Mouse (Mus musculus) erythroblast, embryonic 14.5 days (primary cell): ENCODE measurements around the gene Cblc. TPM values are rescaled to one million over a fixed set of nuclear protein-coding genes. Genes with fewer than 3 reads are reported as not detected.

Experiments
- H3K27me3 ChIP-seq: 2 replicates; pipeline ENCODE4 v1.6.1; 2012; ENCODE audit warnings: inconsistent platforms; ENCODE audit not compliant: control insufficient read depth
- H3K36me3 ChIP-seq: 2 replicates; pipeline ENCODE4 v1.6.1; 2012; ENCODE audit warnings: mild to moderate bottlenecking, inconsistent platforms; ENCODE audit not compliant: control insufficient read depth
- H3K4me1 ChIP-seq: 2 replicates; pipeline ENCODE4 v1.6.1; 2012; ENCODE audit warnings: inconsistent platforms; ENCODE audit not compliant: control insufficient read depth
- H3K4me3 ChIP-seq: replicated peaks from 2 replicates; pipeline ENCODE3; 2012; ENCODE audit warnings: moderate library complexity, mild to moderate bottlenecking, inconsistent platforms
- H3K9me3 ChIP-seq: 2 replicates; pipeline ENCODE4 v1.6.1; 2012; ENCODE audit warnings: low read length, inconsistent platforms, mixed read lengths; ENCODE audit not compliant: control insufficient read depth
- GATA1 ChIP-seq: IDR thresholded peaks from 2 replicates; pipeline ENCODE4 v1.6.1; 2012; ENCODE audit warnings: low read length, inconsistent platforms, mixed read lengths
- TAL1 ChIP-seq: IDR thresholded peaks from 3 replicates; pipeline ENCODE4 v1.6.1; 2012; ENCODE audit warnings: low read length, inconsistent platforms, mixed read lengths
- polyA plus RNA-seq: library from polyadenylated mRNA; stranded (reverse); fragments of >175 nt; gene quantifications from 2 replicates; pipeline ENCODE4 v1.2.3, GENCODE M21; 2012

The Cblc gene
- polyA plus RNA-seq, 1 experiment: not detected

DNA sequence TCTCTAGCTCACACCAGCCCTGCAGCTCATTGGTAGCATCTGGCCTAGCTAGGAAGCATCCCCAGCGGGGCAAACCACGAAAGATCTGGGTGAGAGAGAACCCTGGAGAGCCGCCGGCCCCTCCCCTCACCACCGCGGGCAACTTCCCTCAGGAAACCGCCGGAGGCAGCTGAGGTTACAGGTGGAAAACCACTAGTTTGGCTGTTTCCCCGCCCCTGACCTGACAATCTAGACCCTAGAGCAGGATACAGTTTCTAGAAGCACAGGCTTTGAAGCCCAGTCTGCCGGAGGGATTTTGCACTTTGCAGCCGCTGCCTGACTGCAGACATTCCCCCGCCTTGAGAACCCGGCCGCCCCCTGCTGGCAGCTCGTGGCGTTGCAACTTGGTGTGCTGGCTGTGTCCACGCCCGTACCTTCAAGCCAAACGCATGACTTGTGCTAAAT is 6.7 kb downstream of the Cblc start:
- Histone ChIP-seq H3K36me3 (no peaks in the 10 kb centered on the region), H3K4me3 (peak overlapping the region; percentile 20), H3K9me3 (no peaks in the 10 kb centered on the region), H3K27me3 (peaks cover 8% of the 10 kb centered on the region), H3K4me1 (peaks cover 12% of the 10 kb centered on the region)
- TF ChIP-seq TAL1 (no peak), GATA1 (no peak)

DNA sequence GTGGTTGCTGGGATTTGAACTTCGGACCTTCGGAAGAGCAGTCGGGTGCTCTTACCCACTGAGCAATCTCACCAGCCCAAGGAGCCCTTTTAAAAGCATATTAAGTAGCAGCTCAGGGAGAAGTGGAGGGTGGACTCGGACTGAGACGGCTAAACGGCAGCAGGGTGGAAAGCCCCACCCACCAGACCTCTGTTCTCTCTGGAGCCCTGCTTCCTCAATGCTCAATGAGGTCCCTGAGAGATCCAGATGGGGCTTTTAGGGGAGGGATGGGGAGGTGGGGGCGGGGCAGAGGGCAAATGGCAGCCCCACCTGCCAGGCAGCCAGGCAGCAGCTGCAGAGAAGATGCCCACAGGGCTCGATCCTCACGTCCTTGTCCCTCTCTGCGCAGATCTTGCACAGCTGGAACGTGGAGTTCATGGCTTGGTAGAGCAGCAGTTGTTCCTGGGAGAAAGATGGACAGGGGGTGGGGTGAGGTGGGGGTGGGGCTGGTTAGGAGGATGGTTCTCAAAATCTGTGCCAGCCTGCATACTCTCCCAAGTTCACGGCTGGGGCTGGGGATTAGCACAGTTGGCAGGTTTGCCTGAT is 10.6 kb downstream of the Cblc start:
- Histone ChIP-seq H3K4me3 (no peak overlapping the region), H3K4me1 (peaks cover 12% of the 10 kb centered on the region), H3K27me3 (peaks cover 8% of the 10 kb centered on the region), H3K9me3 (no peaks in the 10 kb centered on the region; the same call in 1 of the 2 replicates), H3K36me3 (no peaks in the 10 kb centered on the region)
- TF ChIP-seq TAL1 (no peak), GATA1 (no peak)

DNA sequence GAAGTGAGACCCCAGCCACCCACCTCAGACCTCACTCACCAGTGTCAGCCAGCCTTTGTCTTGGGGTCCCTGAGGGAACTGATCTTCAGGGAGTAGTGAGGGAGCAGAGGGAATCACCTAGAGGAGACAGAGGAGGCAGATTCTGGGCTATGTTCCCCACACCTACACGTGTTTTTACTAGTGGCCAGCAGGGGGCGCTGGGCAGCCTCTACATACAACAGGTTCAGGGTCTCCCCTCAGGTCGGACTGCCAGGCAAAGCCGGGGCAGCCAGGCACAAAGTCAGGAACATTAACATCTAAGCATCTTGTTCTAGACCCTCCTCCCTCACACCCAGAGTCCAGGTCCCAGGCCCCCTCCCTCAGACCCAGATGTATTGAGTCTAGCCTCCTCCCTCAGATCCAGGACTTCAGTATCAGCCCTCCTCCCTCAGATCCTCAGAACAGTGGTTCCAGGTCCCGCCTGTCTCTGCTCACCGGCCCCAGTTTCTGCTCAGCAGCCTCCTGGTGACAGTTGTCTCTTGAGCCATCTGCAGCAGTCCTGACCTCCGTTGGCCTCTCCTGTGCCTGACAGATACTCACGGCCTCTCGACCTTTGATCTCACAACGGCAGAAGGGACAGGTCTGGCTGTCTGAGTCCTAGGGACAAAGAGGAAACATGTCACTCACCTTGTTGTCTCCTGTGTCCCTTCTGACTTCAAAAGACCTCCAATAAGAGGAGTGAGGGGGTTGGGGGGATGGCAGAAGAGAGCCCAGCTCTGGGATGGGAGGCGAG is 11.7 kb downstream of the Cblc start:
- TF ChIP-seq TAL1: no peak
- no peak for TF ChIP-seq GATA1
- peaks cover 1% of the 10 kb centered on the region; the same call in 1 of the 2 replicates for H3K9me3 ChIP-seq
- peaks cover 7% of the 10 kb centered on the region for H3K27me3 ChIP-seq

DNA sequence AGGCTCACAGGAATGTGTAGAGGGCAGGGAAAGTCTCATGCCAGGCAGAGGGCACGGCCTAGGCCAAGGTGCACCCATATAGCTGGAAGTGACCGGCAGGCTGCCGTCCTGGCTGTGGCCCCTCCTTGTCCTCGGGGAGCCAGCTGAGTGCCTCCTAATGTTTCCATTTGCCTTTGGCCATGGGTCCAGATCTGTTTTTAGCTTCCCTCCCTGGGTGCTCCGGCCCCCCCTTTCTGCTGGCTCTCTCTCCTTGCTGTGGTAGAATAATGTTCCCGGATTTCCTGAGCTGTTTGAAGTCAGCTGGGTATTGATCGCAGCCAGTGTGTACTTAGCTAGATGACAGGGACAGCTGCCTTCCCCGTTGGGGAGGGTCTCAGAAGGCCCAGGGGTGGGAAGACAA is 13.0 kb downstream of the Cblc start:
- peaks cover 4% of the 10 kb centered on the region; the same call in 1 of the 2 replicates for H3K9me3 ChIP-seq
- H3K27me3 ChIP-seq: no peaks in the 10 kb centered on the region
- no peaks in the 10 kb centered on the region for H3K36me3 ChIP-seq
- no peaks in the 10 kb centered on the region for H3K4me1 ChIP-seq
- TF ChIP-seq GATA1: no peak
- TF ChIP-seq TAL1: no peak
- no peak overlapping the region for H3K4me3 ChIP-seq

More for the DNA sequence above, 11.7 kb downstream of the Cblc start:
- Histone ChIP-seq H3K36me3 (no peaks in the 10 kb centered on the region), H3K4me1 (peaks cover 3% of the 10 kb centered on the region), H3K4me3 (no peak overlapping the region)

DNA sequence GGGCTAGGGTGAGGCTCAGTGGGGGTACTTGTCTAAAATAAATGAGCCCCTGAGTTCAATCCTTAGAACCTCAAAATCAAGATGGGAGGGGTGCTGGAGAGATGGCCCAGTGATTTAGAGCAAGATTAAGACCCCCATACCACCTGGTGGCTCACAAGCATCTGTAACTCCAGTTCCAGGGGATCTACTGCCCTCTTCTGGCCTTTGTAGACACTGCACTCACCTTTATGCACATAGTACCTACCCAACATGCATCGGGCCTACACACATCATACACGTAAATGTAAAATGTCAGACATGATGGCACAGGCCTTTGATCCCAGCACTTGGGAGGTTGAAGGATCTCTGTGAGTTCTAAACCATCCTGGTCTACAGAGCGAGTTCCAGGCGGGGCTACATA is 14.0 kb downstream of the Cblc start:
- no peaks in the 10 kb centered on the region for H3K27me3 ChIP-seq
- no peaks in the 10 kb centered on the region for H3K4me1 ChIP-seq
- H3K4me3 ChIP-seq: no peak overlapping the region
- H3K36me3 ChIP-seq: no peaks in the 10 kb centered on the region
- peaks cover 4% of the 10 kb centered on the region; the same call in 1 of the 2 replicates for H3K9me3 ChIP-seq
- TF ChIP-seq GATA1 (no peak), TAL1 (no peak)

DNA sequence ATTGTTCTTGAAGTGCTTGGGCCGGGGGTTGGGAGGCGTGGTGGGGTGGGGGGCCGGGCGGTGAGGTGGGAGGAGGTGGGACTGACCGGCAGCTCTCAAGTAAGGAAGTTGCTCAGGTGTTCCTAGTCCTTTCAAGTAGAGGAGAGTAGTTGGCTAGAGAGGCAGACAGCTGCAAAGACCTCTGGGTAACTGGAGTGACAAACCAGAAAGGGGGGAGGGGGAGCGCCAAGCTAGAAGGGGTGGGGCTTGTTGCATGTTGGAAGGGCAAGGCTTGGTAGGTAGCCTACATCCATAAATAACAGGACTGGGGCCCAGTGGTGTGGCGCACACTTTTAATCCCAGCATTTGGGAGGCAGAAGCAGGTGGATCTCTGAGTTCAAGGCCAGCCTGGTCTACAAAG is 14.9 kb downstream of the Cblc start:
- Histone ChIP-seq H3K9me3 (peaks cover 4% of the 10 kb centered on the region; the same call in 1 of the 2 replicates), H3K4me1 (no peaks in the 10 kb centered on the region), H3K36me3 (no peaks in the 10 kb centered on the region), H3K27me3 (no peaks in the 10 kb centered on the region), H3K4me3 (no peak overlapping the region)
- no peak for TF ChIP-seq GATA1
- TF ChIP-seq TAL1: no peak

DNA sequence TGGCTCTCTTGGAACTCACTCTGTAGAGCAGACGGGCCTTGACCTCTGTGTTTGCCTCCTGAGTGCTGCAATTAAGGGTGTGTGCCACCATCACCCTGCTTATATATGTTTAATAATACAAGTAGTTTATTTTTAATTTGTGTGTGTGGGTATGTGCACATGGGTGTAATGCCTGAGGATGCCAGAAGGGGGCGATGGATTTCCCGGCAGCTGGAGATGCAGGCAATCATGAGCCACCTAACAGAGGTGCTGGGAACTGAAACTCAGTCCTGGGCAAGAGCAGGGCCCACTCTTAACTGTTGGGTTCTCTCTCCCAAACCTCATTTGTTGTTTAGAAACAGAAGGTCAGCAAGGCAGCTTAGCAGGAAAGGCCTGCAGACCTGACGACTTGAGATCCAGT is 16.7 kb downstream of the Cblc start:
- no peaks in the 10 kb centered on the region for H3K27me3 ChIP-seq
- no peaks in the 10 kb centered on the region for H3K4me1 ChIP-seq
- TF ChIP-seq TAL1 (no peak), GATA1 (no peak)
- no peaks in the 10 kb centered on the region for H3K36me3 ChIP-seq
- H3K9me3 ChIP-seq: peaks cover 4% of the 10 kb centered on the region; the same call in 1 of the 2 replicates
- no peak overlapping the region for H3K4me3 ChIP-seq

DNA sequence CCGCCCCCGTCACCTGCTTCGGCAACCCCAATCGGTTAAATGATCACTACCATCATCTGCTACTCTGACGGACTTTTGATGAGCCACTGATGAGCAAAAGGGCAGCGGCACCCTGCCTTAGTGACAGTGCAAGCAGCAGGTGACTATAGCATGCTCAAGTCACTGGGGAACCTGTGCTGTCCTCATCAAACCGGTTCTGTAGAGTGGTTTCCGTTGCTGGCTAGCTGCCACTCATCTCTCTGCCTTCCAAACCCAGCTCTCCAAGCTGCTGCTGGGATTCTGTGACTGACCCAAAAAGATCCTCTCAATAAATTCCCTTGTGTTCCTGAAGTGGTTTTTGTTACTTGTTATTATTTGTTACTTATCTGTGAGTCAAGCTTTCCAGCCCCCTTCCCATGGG is 18.0 kb downstream of the Cblc start:
- Histone ChIP-seq H3K4me1 (no peaks in the 10 kb centered on the region), H3K27me3 (no peaks in the 10 kb centered on the region), H3K4me3 (no peak overlapping the region), H3K9me3 (peaks cover 4% of the 10 kb centered on the region; the same call in 1 of the 2 replicates), H3K36me3 (no peaks in the 10 kb centered on the region)
- TF ChIP-seq TAL1 (no peak), GATA1 (no peak)

DNA sequence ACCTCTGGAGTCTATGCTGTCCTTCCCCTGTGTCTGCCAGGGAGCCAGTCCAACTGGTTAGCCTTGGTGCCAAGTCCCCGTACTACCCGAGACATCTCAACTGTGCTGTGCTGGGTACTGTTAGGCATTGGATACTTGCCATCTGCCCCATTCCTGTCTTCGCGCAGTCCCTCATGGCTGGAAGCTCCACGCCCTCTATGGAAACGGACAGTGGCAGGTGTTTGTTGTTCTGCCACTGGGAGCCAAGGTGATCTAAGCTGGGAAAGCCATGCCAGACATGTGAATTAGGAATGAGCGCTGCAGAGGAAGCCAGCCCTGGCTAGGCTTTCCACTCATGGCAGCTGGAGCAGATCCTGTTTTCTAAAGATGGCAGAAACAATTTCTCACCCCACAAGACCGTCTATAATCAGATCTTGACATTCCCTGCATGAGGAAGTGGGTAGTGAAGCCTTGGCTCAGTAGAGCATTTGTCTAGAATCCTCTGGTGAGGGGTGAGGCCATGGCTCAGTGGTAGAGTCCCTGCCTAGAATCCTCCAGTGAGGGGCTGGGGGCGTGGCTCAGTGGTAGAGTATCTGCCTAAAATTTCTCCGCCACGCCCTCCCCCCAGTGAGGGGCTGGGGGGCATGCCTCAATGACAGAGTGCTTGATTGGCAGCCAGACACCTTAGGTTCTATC is 19.4 kb downstream of the Cblc start:
- Histone ChIP-seq H3K36me3 (no peaks in the 10 kb centered on the region), H3K4me3 (no peak overlapping the region), H3K9me3 (peaks cover 4% of the 10 kb centered on the region; the same call in 1 of the 2 replicates), H3K4me1 (no peaks in the 10 kb centered on the region), H3K27me3 (peaks cover under 1% of the 10 kb centered on the region; the same call in 1 of the 2 replicates)
- TF ChIP-seq GATA1: no peak
- no peak for TF ChIP-seq TAL1
